Mouse (Mus musculus): ENCODE results near the gene Gm28042. TPM values are rescaled to one million over a fixed set of nuclear protein-coding genes. Genes with fewer than 3 reads are reported as not detected.

The Gm28042 gene
- total and polyA plus RNA-seq, 3 experiments, result 0.77 to 1.9 (median 1.8) TPM

DNA sequence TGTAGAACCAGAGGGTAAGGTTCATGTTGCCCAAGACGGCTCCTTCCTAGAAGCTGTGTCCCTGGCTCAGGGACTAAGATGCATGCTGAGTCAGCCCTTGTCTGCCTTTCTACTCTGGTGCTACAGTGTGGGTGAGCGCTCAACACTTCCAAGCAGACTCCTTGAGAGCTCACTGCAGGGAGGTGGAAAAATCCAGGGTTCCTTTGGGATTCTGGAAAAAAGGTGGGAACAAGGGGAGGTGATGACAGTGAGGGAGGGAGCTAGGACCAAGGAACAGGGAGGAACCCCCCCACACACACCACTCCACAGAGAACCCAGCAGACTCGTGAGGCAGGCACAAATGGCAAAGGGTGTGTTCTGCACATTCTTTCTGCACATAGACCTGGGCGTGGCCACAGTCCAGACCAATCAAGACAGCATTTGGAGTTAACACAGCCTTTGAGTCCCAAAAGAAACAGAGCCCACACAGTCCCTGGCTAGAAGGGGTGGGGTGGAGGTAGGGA is 16.9 kb downstream of the Gm28042 start:
- DNase-seq (ENCODE audit: extremely low read depth), result no peak

GRCm38 (mm10) chr2:120044676-120045075 is 17.4 kb downstream of the Gm28042 start:
- DNase-seq (ENCODE audit: extremely low read depth), result no peak
- no peak overlapping the region for H3K4me3 ChIP-seq (replicated peaks in 1 of 3; ENCODE audit: low read depth in 2 of 3, low read length in 2 of 3, poor library complexity in 1 of 3)
- no peaks in the 10 kb centered on the region for H3K9me3 ChIP-seq (replicated peaks; ENCODE audit: low read length)
- no peak overlapping the region for H3K4me2 ChIP-seq (ENCODE audit: insufficient read depth, low read depth, poor library complexity, severe bottlenecking)
- H3K27ac ChIP-seq (ENCODE audit: insufficient read depth, low read depth), result no peak overlapping the region
- H3K4me1 ChIP-seq (ENCODE audit: control insufficient read depth in 1 of 2, insufficient read depth in 2 of 2), result no peaks in the 10 kb centered on the region
- TF ChIP-seq NRF1 (IDR thresholded peaks at IDR 0.05; ENCODE audit: low read depth, low read length) (no peak), USF1 (IDR thresholded peaks at IDR 0.05; ENCODE audit: low read depth, low read length) (no peak), POLR2AphosphoS2 (IDR thresholded peaks at IDR 0.05; ENCODE audit: low read depth, low read length) (no peak), ETS1 (conservative IDR thresholded peaks at IDR 0.05; ENCODE audit: low read depth, low read length) (no peak)
- H3K79me2 ChIP-seq (replicated peaks; ENCODE audit: control insufficient read depth, extremely low read depth, insufficient read depth, poor library complexity, severe bottlenecking), result no peaks in the 10 kb centered on the region
- H3K36me3 ChIP-seq (replicated peaks in 1 of 2; ENCODE audit: control insufficient read depth in 1 of 2, insufficient read depth in 1 of 2, low read length in 1 of 2), result peaks cover 25 to 37% of the 10 kb centered on the region in 2 experiments
- in situ Hi-C loops (cut with MboI; ENCODE audit: low pct_ligation_motif_present, low pct_unique_long_range_greater_than_20kb, low sequenced_read_pairs), result no loop called here
- dilution Hi-C loops (cut with MboI; ENCODE audit: extremely low pct_ligation_motif_present, extremely low pct_unique_long_range_greater_than_20kb, low sequenced_read_pairs), result no loop called here
- H3K27me3 ChIP-seq (replicated peaks), result peaks cover 9% of the 10 kb centered on the region
- no peak overlapping the region for H3K9ac ChIP-seq (ENCODE audit: insufficient read depth, low read depth)

More for the DNA sequence above, 16.9 kb downstream of the Gm28042 start:
- Histone ChIP-seq H3K9ac (ENCODE audit: insufficient read depth, low read depth) (no peak overlapping the region), H3K36me3 (replicated peaks in 1 of 2; ENCODE audit: control insufficient read depth in 1 of 2, insufficient read depth in 1 of 2, low read length in 1 of 2) (peaks cover 30 to 42% of the 10 kb centered on the region in 2 experiments), H3K4me3 (replicated peaks in 1 of 3; ENCODE audit: low read depth in 2 of 3, low read length in 2 of 3, poor library complexity in 1 of 3) (no peak overlapping the region), H3K9me3 (replicated peaks; ENCODE audit: low read length) (no peaks in the 10 kb centered on the region), H3K27ac (ENCODE audit: insufficient read depth, low read depth) (no peak overlapping the region), H3K4me1 (ENCODE audit: control insufficient read depth in 1 of 2, insufficient read depth in 2 of 2) (no peaks in the 10 kb centered on the region), H3K4me2 (ENCODE audit: insufficient read depth, low read depth, poor library complexity, severe bottlenecking) (no peak overlapping the region), H3K79me2 (replicated peaks; ENCODE audit: control insufficient read depth, extremely low read depth, insufficient read depth, poor library complexity, severe bottlenecking) (no peaks in the 10 kb centered on the region), H3K27me3 (replicated peaks) (peaks cover 9% of the 10 kb centered on the region)
- dilution Hi-C loops (cut with MboI; ENCODE audit: extremely low pct_ligation_motif_present, extremely low pct_unique_long_range_greater_than_20kb, low sequenced_read_pairs) (no loop called here), in situ Hi-C loops (cut with MboI; ENCODE audit: low pct_ligation_motif_present, low pct_unique_long_range_greater_than_20kb, low sequenced_read_pairs) (no loop called here)
- no peak for TF ChIP-seq MEF2A (IDR thresholded peaks at IDR 0.05; ENCODE audit: borderline replicate concordance, low read depth, low read length)
- TF ChIP-seq ELF1 (IDR thresholded peaks at IDR 0.05; ENCODE audit: low read depth, low read length), result no peak

- H3K9me3 ChIP-seq (replicated peaks; ENCODE audit: low read length), result no peaks in the 10 kb centered on the region
- peaks cover 6 to 17% of the 10 kb centered on the region in 2 experiments for H3K36me3 ChIP-seq (replicated peaks in 1 of 2; ENCODE audit: control insufficient read depth in 1 of 2, insufficient read depth in 1 of 2, low read length in 1 of 2)
- TF ChIP-seq NRF1 (IDR thresholded peaks at IDR 0.05; ENCODE audit: low read depth, low read length) (no peak), TCF12 (IDR thresholded peaks at IDR 0.05; ENCODE audit: low read depth, low read length) (no peak), ZKSCAN1 (IDR thresholded peaks at IDR 0.05; ENCODE audit: borderline replicate concordance, low read depth, low read length) (no peak), ZC3H11A (IDR thresholded peaks at IDR 0.05; ENCODE audit: low read depth, low read length) (no peak), EP300 (IDR thresholded peaks at IDR 0.05; ENCODE audit: low read length) (no peak), ZNF384 (IDR thresholded peaks at IDR 0.05; ENCODE audit: low read depth, low read length) (no peak), ZMIZ1 (IDR thresholded peaks at IDR 0.05; ENCODE audit: low read depth, low read length) (no peak), POLR2AphosphoS2 (IDR thresholded peaks at IDR 0.05; ENCODE audit: low read depth, low read length) (no peak), E2F4 (IDR thresholded peaks at IDR 0.05; ENCODE audit: insufficient replicate concordance, low read depth, low read length) (no peak), MAFK (IDR thresholded peaks at IDR 0.05; ENCODE audit: insufficient replicate concordance, low read length) (no peak), JUND (conservative IDR thresholded peaks at IDR 0.05; ENCODE audit: low read depth, low read length) (no peak), HCFC1 (IDR thresholded peaks at IDR 0.05; ENCODE audit: low read depth, low read length) (no peak), SMC3 (IDR thresholded peaks at IDR 0.05; ENCODE audit: low read depth, low read length) (no peak), POLR2A (IDR thresholded peaks at IDR 0.05; ENCODE audit: low read depth, low read length) (no peak), MEF2A (IDR thresholded peaks at IDR 0.05; ENCODE audit: borderline replicate concordance, low read depth, low read length) (no peak), TBP (conservative IDR thresholded peaks at IDR 0.05; ENCODE audit: low read depth, low read length) (no peak), USF2 (conservative IDR thresholded peaks at IDR 0.05; ENCODE audit: low read depth, low read length) (no peak), JUN (IDR thresholded peaks at IDR 0.05; ENCODE audit: insufficient read depth, low read depth, low read length) (no peak), MAX (IDR thresholded peaks at IDR 0.05; ENCODE audit: low read length) (no peak), UBTF (IDR thresholded peaks at IDR 0.05; ENCODE audit: low read depth, low read length) (no peak)
- dilution Hi-C loops (cut with MboI; ENCODE audit: extremely low pct_ligation_motif_present, extremely low pct_unique_long_range_greater_than_20kb, low sequenced_read_pairs) (no loop called here), in situ Hi-C loops (cut with MboI; ENCODE audit: low pct_ligation_motif_present, low pct_unique_long_range_greater_than_20kb, low sequenced_read_pairs) (no loop called here)
- no peak for DNase-seq (ENCODE audit: extremely low read depth)
- H3K79me2 ChIP-seq (replicated peaks; ENCODE audit: control insufficient read depth, extremely low read depth, insufficient read depth, poor library complexity, severe bottlenecking), result no peaks in the 10 kb centered on the region
- H3K27me3 ChIP-seq (replicated peaks), result peaks cover 9% of the 10 kb centered on the region
- no peaks in the 10 kb centered on the region for H3K4me1 ChIP-seq (ENCODE audit: control insufficient read depth in 1 of 2, insufficient read depth in 2 of 2)
- H3K9ac ChIP-seq (ENCODE audit: insufficient read depth, low read depth), result no peak overlapping the region
- no peak overlapping the region for H3K27ac ChIP-seq (ENCODE audit: insufficient read depth, low read depth)
- no peak overlapping the region for H3K4me2 ChIP-seq (ENCODE audit: insufficient read depth, low read depth, poor library complexity, severe bottlenecking)
- H3K4me3 ChIP-seq (replicated peaks in 1 of 3; ENCODE audit: low read depth in 2 of 3, low read length in 2 of 3, poor library complexity in 1 of 3), result no peak overlapping the region
Observed at GRCm38 (mm10) chr2:120046486-120047310, 19.4 kb downstream of the Gm28042 start.
